Mouse (Mus musculus) cortical plate, adult 2 months (tissue): ENCODE data around the gene Nkd1.

ENCODE experiments used
- CTCF ChIP-seq: fragments of 200-500 bp; IDR thresholded peaks from 2 replicates; pipeline ENCODE4 v1.5.1; 2011; ENCODE audit warnings: mild to moderate bottlenecking, control low read depth, low read length; ENCODE audit not compliant: insufficient read depth; ENCODE audit errors: extremely low read depth
- POLR2A ChIP-seq: fragments of 200-500 bp; IDR thresholded peaks from 2 replicates; pipeline ENCODE4 v1.6.1; 2011; ENCODE audit warnings: mild to moderate bottlenecking, low read length, control low read depth; ENCODE audit not compliant: insufficient read depth; ENCODE audit errors: extremely low read depth

DNA sequence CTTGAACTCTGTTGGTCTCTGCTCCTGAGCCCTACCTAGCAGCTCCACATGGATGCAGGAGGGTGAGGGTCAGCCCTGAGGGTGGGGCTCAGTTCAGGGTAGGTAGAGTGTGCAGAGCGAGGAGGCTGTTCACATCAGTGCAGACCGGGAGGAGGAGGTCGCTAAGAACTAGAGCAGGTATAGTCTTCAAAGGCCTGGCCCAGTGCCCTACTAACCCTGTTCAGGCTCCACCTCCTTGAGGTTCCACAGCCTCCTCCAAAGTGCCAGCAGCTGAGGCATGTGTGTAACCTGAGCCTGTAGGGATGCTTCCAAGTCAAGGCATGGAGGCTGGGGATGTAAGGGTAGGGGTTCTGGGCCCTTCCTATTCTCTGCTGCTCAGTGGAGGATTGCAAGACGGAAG, 23.5 kb downstream of the Nkd1 start:
- TF ChIP-seq CTCF (no peak), POLR2A (no peak)
